Comparison of ENCODE assay signal across 9 mouse cellular contexts in the genomic region with DNA sequence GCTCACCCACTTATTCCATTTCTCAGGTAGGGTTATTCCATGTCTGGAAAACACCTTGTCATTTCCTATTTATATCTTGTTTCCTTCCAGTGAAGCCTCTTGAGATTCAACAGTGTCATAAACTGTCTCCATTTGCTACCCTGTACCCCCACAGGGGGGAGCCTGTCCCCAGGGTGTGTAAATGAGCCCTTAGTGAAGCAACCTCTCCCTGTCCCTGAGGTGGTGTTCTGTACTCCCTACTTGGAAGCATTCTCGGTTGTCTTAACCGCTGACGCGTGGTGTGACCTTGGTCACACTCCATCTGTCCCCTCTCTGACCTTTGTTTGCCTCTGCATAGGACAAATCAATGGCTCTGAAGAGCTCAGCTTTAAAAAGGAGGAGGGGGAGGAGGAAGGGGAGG. TPM values are rescaled to one million over a fixed set of nuclear protein-coding genes. Genes with fewer than 3 reads are reported as not detected.
DNase-seq lines count a peak whose midpoint lies in the region; ATAC-seq and TF ChIP-seq lines count a peak whose summit lies in the region.
"Had no signal": no experiment of that assay in that cellular context is flagged by ENCODE, and none has a peak within 500 bp of the region (broad histone marks: within the 10 kb centered on the region; RNA-seq: fewer than 3 reads in every experiment).

No protein-coding gene starts in this region.

- TF ChIP-seq POLR2A in brain, embryonic 14.5 days (IDR thresholded peaks at IDR 0.05; ENCODE audit: borderline replicate concordance, extremely low read depth, insufficient read depth, insufficient read length, poor library complexity, severe bottlenecking) = no peak
- TF ChIP-seq POLR2A in liver, adult 2 months (IDR thresholded peaks at IDR 0.05; ENCODE audit: extremely low read depth, insufficient read depth, low read length) = no peak

- H3K4me3 ChIP-seq in midbrain, postnatal 0 days (ENCODE audit: low read depth, low read length) = no peak overlapping the region
- no peak overlapping the region for H3K4me3 ChIP-seq in midbrain, embryonic 15.5 days
- no peak overlapping the region for H3K4me3 ChIP-seq in intestine, postnatal 0 days (ENCODE audit: low read depth, low read length)
- H3K4me3 ChIP-seq in liver, adult 2 months (ENCODE audit: insufficient read depth, low read depth, low read length) = no peak overlapping the region
- H3K4me3 ChIP-seq: liver, embryonic 13.5 days had no signal

- peak; percentile 25 for DNase-seq in CD4-positive, CD25-positive, alpha-beta regulatory T cell, adult 2 months (ENCODE audit: low read depth, low spot score)
- peak; percentile 43 for DNase-seq in midbrain, postnatal 0 days (ENCODE audit: low spot score)
- peak; percentile 50 for DNase-seq in brain, embryonic 14.5 days (ENCODE audit: low read depth)
- peak; percentile 66 for DNase-seq in liver, adult 2 months (ENCODE audit: extremely low read depth, low read depth, low spot score)
- DNase-seq in telencephalon, adult 2 months (ENCODE audit: low read depth, low spot score) = peak; percentile 42

- H3K27ac ChIP-seq in midbrain, postnatal 0 days (ENCODE audit: low read depth, low read length) = no peak overlapping the region
- no peak overlapping the region for H3K27ac ChIP-seq in midbrain, embryonic 15.5 days
- H3K27ac ChIP-seq in intestine, postnatal 0 days (ENCODE audit: low read depth, low read length) = no peak overlapping the region
- no peak overlapping the region for H3K27ac ChIP-seq in liver, adult 2 months (replicated peaks; ENCODE audit: insufficient read depth, low read depth, low read length)
- H3K27ac ChIP-seq: liver, embryonic 13.5 days had no signal

- 41% methylated on average over 4 of the region's 4 CpGs for WGBS in midbrain, postnatal 0 days
- WGBS in midbrain, embryonic 15.5 days = 36% methylated on average over 4 of the region's 4 CpGs
- WGBS in intestine, postnatal 0 days = 40% methylated on average over 4 of the region's 4 CpGs
- WGBS in liver, adult 2 months = 2% methylated on average over 4 of the region's 4 CpGs

- H3K9me3 ChIP-seq in midbrain, postnatal 0 days (ENCODE audit: low read length) = no peaks in the 10 kb centered on the region
- no peaks in the 10 kb centered on the region for H3K9me3 ChIP-seq in midbrain, embryonic 15.5 days
- H3K9me3 ChIP-seq in intestine, postnatal 0 days (ENCODE audit: control insufficient read depth) = no peaks in the 10 kb centered on the region

- H3K27me3 ChIP-seq in midbrain, postnatal 0 days (ENCODE audit: insufficient read depth, low read length) = no peaks in the 10 kb centered on the region
- H3K27me3 ChIP-seq in midbrain, embryonic 15.5 days (replicated peaks) = no peaks in the 10 kb centered on the region
- H3K27me3 ChIP-seq in intestine, postnatal 0 days (replicated peaks; ENCODE audit: control insufficient read depth, insufficient read depth, low read length) = no peaks in the 10 kb centered on the region
- H3K27me3 ChIP-seq in liver, adult 2 months (ENCODE audit: control insufficient read depth, insufficient read depth, low read length) = no peaks in the 10 kb centered on the region

- no peaks in the 10 kb centered on the region for H3K4me1 ChIP-seq in midbrain, postnatal 0 days (ENCODE audit: insufficient read depth, low read length)
- no peaks in the 10 kb centered on the region for H3K4me1 ChIP-seq in midbrain, embryonic 15.5 days
- 0 out of 2 replicates have a peak, but pooled peaks cover 3% of the 10 kb centered on the region for H3K4me1 ChIP-seq in intestine, postnatal 0 days (replicated peaks; ENCODE audit: control insufficient read depth, insufficient read depth, low read length)
- no peaks in the 10 kb centered on the region for H3K4me1 ChIP-seq in liver, adult 2 months (ENCODE audit: control insufficient read depth, insufficient read depth, low read length)

- peak; percentile 66 for TF ChIP-seq CTCF in midbrain, postnatal 0 days (IDR thresholded peaks at IDR 0.05)
- TF ChIP-seq CTCF in brain, embryonic 14.5 days (IDR thresholded peaks at IDR 0.05; ENCODE audit: borderline replicate concordance, extremely low read depth, insufficient read depth, insufficient read length) = peak; percentile 38; the same call in 1 of the 2 replicates
- peak; percentile 75 for TF ChIP-seq CTCF in intestine, postnatal 0 days (IDR thresholded peaks at IDR 0.05; ENCODE audit: low read depth)
- TF ChIP-seq CTCF in liver, adult 2 months (IDR thresholded peaks at IDR 0.05; ENCODE audit: low read depth, low read length) = peak; percentile 58

- H3K79me2 ChIP-seq in liver, adult 2 months (ENCODE audit: control insufficient read depth, insufficient read depth, low read length) = no peaks in the 10 kb centered on the region

- no peak for ATAC-seq in CD4-positive, CD25-positive, alpha-beta regulatory T cell, adult 4 months
- no peak for ATAC-seq in midbrain, postnatal 0 days (ENCODE audit: low FRiP score)
- ATAC-seq in midbrain, embryonic 15.5 days (replicated peaks) = no peak
- ATAC-seq in intestine, postnatal 0 days = peak; percentile 29

- H3K9ac ChIP-seq in midbrain, postnatal 0 days (replicated peaks; ENCODE audit: low read length, poor library complexity, severe bottlenecking) = no peak overlapping the region
- H3K9ac ChIP-seq in midbrain, embryonic 15.5 days = no peak overlapping the region
- H3K9ac ChIP-seq in intestine, postnatal 0 days (ENCODE audit: low read depth, low read length) = no peak overlapping the region
- no peak overlapping the region for H3K9ac ChIP-seq in liver, adult 2 months (ENCODE audit: low read depth, low read length)
- H3K9ac ChIP-seq: liver, embryonic 13.5 days had no signal

- no peak overlapping the region for H3K4me2 ChIP-seq in midbrain, postnatal 0 days (ENCODE audit: low read depth, low read length, poor library complexity, severe bottlenecking)
- H3K4me2 ChIP-seq in midbrain, embryonic 15.5 days = no peak overlapping the region
- no peak overlapping the region for H3K4me2 ChIP-seq in intestine, postnatal 0 days (replicated peaks; ENCODE audit: low read depth)
- H3K4me2 ChIP-seq: liver, embryonic 13.5 days had no signal

- H3K36me3 ChIP-seq in midbrain, postnatal 0 days (ENCODE audit: insufficient read depth, low read length) = no peaks in the 10 kb centered on the region
- no peaks in the 10 kb centered on the region for H3K36me3 ChIP-seq in midbrain, embryonic 15.5 days (replicated peaks)
- H3K36me3 ChIP-seq in intestine, postnatal 0 days (ENCODE audit: control insufficient read depth, insufficient read depth) = no peaks in the 10 kb centered on the region
- H3K36me3 ChIP-seq in liver, adult 2 months (ENCODE audit: control insufficient read depth, insufficient read depth, low read length) = no peaks in the 10 kb centered on the region
- H3K36me3 ChIP-seq: liver, embryonic 13.5 days had no signal

RNA-seq across cellular contexts. Expression of a gene that starts 43.5 kb away (rescaled TPM):
- polyA plus RNA-seq in CD4-positive, CD25-positive, alpha-beta regulatory T cell, adult 4 months (2017; shearing (Covaris generic)) = 10 to 100 TPM; 19.9 to 38.0 TPM
- 76.8 and 88.1 TPM in 2 replicates for total RNA-seq in midbrain, postnatal 0 days (2014; rRNA removed)
- 113 and 122 TPM in 2 replicates for polyA plus RNA-seq in midbrain, postnatal 0 days (2015; fragmentation: Nextera tagmentation; extraction: Ambion mirVana)
- polyA plus RNA-seq in midbrain, embryonic 15.5 days (2015; fragmentation: Nextera tagmentation; extraction: Ambion mirVana) = 105 and 113 TPM in 2 replicates
- polyA plus RNA-seq in brain, embryonic 14.5 days (2012; rRNA removed) = 142 and 148 TPM in 2 replicates
- 327 and 338 TPM in 2 replicates for polyA plus RNA-seq in intestine, postnatal 0 days (2015; fragmentation: Nextera tagmentation; extraction: Ambion mirVana)
- total RNA-seq in liver, adult 2 months (2014; rRNA removed) = 141 and 185 TPM in 2 replicates
- polyA plus RNA-seq in liver, adult 2 months (2012; rRNA removed) = 314 and 354 TPM in 2 replicates
